Mouse (Mus musculus) T-helper 17 cell (primary cell): ENCODE measurements around the gene Sarnp.

Source experiments
- in situ Hi-C, 2 experiments: fragments of 300-600 bp; cut with MboI, MseI; formaldehyde crosslinking; loops; 1 replicate in 1 of 2; 2 replicates in 1 of 2; pipeline ENCODE4 v1.15.1; 2025; ENCODE audit warnings: high pct_unique_total_duplicates in 2 of 2

Gene Sarnp

DNA sequence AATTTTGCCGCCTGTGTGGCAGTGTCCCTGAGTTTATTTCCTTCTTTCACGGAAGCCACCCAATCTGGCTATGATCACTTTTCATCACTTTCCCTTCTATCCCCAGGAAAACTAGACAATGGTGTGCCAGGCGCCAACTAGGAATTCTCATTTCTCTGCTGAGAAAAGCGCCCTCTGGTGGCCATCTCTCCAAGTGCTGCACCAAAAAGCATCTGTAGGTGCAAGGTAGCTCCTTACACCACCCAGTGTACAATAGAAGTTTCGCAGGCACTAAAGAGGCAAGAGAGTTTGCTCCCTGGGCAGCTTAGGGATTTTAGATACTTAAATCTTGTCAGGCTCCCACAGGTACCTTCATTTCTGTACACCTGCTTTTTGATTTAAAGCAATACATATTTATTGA lies 96.1 kb downstream of the Sarnp start:
- in situ Hi-C loops: no loop called here

DNA sequence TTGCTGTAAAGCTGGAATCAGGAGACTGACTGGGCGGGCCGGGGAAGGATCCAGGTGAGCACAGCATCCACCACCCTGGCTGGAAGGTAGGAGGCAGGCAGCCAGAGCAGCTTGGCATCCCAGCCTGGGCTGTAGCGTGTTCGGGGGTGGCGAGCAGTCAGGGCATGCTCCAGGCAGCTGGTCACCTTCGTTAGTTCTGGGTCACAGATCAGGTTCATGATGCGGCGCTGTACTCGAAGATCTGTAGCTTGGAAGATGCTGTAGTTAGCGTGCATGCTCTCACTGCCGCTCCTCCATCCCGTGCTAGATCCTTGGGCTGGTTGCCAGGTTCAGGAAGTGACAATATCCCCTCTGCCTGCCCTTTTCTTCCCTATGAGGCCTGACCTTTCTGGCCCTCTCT lies 96.6 kb downstream of the Sarnp start:
- in situ Hi-C loops: no loop called here

DNA sequence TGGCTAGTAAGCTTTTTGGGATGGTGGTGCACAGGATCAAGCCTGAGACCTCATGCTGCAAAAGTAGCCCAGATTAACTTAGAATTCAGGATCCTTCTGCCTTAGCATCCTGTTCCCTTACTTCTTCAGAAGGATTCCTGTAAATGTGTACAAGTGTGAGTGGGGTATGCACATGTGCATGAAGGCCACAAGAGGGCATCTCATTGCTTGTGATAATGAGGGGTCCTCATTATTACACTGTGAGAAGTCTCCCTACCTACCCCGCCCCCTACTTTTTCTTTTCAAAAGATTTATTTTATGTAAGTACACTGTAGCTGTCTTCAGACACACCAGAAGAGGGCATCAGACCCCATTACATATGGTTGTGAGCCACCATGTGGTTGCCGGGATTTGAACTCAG lies 98.4 kb downstream of the Sarnp start:
- in situ Hi-C loops: no loop called here

DNA sequence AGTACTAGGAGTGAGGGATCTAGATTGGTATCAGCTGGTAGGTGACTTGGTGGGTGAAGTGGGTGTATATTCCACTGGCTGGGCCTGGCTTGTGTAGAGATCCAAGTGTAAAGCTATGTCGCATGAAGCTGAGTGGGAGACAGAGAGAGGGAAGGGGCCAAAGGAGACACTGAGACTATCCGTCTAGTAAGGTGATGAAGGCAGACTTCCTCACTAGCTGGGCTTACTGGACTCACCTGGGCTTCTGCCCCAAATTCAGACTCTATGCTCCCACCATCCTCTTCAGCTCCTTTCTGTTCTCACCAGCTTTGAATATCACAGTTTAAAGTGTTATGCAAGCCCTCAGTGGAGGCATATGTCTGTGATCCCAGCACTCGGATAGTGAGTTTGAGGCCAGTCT lies 99.5 kb downstream of the Sarnp start:
- in situ Hi-C loops: no loop called here

DNA sequence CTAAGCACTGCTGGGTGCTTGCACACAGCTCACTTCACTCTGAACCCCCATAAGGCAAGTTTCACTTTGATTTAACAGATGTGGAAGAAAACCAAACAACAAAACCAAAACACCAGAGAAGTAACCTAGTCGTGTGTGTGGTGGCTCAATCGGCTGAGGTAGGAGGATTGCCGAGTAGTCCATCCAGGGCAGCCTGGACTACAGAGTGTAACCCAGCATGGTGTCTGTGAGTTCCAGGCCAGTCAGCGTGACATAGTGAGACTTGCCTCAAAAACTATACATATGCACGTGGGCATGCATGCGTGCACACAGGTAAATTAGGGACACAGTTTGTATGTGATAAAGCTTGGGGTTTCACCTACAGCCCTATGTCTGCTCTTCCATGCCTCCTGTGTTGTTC lies 100.3 kb downstream of the Sarnp start:
- in situ Hi-C loops: no loop called here

DNA sequence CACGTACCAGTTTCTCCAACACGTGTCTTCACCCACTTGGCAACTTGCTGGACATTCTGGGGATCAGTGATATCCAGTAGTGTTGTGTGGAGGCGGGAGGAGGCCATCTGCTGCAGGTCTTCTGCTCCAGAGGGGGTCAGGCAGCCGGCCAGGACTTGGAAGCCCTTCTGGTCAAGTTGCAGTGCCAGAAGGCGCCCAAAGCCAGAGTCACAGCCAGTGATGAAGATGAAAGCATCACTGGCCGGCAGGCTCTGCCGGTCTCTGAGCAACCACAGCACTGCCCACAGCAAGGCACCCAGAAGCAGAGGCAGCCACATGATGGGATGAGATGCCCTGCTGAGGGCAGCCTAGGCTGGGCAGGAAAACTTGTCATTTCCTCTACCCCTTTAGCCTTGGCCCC lies 101.1 kb downstream of the Sarnp start:
- in situ Hi-C loops: no loop called here

DNA sequence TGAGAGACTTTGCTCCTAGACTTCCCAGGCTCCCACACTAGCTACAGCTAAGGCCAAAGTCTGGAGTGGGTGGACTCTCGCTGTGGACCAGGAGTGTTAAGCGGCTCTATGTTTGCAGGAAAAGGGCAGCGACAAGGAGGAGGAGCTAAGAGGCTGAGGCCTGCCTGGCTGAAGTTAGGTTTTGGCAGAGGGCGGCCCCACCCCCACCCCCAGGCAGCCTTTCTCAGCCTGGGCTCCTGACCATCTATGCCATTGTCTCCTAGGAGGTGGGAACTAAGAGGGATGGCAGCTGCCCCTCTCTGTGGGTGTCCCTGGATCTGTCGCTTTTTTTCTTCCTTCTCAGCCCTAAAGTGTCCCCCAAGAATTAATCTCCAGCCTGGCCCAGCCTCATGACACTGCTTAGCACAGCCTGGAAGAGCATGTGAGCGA lies 102.1 kb downstream of the Sarnp start:
- in situ Hi-C loops: no loop called here

DNA sequence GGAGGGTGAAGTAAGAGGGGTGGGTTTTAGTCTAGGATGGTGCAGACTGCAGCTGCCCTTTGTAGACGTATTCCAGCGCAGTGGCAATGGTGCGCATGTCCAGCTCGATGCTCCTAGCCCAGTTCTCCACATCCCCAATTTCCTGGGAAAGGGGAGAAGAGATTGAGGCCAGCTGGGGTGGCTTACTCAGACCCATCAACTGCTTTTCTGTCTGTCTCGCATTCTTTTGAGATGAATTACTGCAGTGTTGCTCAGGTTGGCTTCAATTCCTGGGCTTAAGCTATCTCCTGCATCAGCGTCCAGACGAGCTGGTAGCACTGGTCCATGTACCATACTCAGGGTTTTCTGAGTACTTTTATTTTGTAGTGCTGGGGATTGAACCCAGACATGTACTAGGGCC lies 102.8 kb downstream of the Sarnp start:
- in situ Hi-C loops: loop anchor here in 1 of 2 experiments (10.0 kb wide), 1 partner anchor 965 kb away; no protein-coding TSS in a partner anchor

DNA sequence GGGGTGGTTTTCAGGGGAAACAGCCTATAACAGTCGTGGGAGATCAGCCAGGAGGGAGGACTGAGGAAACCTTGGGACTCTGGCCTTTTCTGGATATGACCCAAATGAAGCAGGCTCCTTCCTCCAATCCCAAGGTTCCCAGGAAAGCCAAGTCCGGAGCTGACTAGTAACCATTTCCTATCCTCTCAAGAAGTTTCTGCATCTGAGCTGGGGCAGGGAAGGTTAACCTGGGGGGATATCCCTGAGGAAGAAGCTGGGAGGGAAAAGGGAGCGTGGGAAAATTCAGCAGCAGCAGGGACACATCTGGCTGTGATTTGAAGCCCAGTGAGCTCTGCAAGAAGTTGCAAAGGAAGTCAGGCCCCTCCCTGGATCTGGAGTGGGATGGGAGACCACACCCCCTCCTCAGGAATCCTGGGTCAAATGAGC lies 103.6 kb downstream of the Sarnp start:
- in situ Hi-C loops: loop anchor here in 1 of 2 experiments (10.0 kb wide), 1 partner anchor 966 kb away; no protein-coding TSS in a partner anchor

DNA sequence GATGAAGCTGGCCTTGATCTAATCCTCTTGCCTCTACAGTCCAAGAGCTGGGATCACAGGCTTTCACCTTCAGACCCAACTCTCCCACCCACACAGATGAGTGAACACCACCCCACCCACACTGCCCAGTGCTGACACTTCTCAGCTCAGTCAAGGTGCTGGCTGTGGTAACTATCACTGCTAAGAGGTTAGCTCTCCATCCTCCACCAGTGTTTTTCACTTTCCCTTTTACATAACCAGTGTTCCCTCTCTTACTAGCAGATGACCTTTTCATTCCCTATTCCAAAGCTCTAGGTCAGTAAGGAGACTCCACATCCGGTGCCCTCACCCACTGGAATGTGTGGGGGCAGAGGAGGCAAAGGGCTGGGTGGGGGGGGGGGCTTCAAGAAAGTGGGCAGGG lies 104.1 kb downstream of the Sarnp start:
- in situ Hi-C loops: loop anchor here in 1 of 2 experiments (10.0 kb wide), 1 partner anchor 966 kb away; no protein-coding TSS in a partner anchor

DNA sequence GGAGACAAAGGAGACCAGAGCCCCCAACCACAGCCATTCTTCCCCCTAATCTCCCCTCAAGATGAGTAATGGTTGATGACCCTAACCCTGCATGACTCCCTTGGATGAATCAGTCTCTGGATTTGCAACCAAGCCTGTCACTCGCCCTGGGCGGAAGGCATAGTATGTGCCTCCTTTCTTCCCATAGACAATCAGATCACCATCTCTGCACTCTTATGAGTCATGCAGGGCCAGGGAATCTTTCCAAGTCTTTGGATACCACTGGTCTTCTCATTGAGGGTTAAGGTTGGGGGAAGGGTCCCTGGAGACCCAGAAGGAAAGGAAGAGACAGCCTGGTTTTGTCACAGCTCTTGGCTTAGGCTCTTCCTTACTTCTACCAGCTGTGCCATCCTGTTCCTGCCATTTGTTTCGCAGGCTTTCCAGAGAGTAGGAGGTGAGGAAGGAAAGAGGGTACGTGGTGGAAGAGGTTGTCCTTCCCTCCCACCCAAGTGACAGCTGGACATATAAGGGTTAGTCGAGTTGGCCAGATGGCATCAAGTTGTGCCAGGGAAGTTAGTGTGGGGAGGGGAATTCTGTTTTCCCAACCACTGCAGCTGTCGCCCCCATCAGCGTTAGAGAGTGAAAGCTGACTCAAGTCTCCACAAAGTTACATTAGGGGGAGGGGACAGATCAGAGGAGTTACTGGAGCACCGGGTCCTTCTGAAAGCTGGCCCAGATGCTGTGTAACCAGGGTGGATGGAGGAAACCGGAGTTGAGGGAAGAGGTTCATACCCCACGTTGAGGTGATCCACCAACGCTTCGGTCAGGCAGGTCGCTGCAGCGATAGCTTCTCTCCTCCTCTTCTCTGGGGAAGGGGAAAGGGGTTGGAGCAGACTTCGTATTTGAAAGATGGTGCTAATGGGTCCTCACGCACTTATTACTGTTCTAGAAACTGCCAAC lies 105.0 kb downstream of the Sarnp start:
- in situ Hi-C loops: loop anchor here in 1 of 2 experiments (10.0 kb wide), 1 partner anchor 967 kb away; no protein-coding TSS in a partner anchor

DNA sequence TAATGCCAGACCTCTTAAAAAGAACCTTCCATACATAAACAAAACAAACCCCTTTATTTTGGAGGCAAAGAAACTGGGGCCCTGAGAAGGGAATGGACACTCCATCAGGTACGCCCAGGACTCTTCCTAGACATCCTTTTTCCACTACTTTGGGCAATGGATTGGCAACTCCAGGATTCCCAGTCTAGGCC lies 105.6 kb downstream of the Sarnp start, which contains the start of gene Rdh5:
Gene Rdh5 (minus strand): TSS at position 67 of the 191 bp plus-strand sequence.
- in situ Hi-C loops: loop anchor here in 1 of 2 experiments (10.0 kb wide), 1 partner anchor 968 kb away; no protein-coding TSS in a partner anchor

DNA sequence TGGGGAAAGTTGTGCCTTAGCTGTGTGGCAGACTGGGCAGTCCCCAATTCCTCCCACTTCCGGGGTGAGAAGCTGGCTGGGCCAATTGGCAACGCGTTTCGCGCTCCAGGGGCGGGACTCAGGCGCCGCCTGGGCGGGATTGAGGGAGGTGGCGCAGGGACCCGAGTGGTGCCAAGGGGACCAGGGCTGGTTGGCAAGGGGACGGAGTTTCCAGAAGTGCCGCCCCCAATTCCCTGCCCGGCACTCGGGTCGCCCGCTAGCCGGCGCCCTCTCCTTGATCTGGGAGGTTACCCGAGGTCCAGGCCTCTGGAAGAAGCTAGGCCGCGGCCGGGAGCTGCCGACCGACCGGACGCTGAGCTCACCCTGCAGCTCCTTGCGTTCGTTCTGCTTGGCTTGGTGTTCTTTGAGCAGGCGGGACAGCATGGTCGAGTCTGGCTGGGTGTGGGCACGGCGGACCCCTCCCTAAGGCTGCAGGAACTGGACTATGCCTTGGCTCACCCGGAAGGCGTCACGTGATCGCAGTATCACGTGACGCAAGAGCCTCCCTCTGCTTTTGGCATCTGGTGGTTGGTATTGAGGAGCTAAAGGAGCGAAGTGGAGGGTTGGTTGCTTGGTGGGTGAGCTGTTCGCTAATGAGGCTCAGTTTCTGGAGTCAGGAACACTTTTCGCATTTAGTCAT lies 106.0 kb downstream of the Sarnp start:
- in situ Hi-C loops: loop anchor here in 1 of 2 experiments (10.0 kb wide), 1 partner anchor 968 kb away; no protein-coding TSS in a partner anchor

DNA sequence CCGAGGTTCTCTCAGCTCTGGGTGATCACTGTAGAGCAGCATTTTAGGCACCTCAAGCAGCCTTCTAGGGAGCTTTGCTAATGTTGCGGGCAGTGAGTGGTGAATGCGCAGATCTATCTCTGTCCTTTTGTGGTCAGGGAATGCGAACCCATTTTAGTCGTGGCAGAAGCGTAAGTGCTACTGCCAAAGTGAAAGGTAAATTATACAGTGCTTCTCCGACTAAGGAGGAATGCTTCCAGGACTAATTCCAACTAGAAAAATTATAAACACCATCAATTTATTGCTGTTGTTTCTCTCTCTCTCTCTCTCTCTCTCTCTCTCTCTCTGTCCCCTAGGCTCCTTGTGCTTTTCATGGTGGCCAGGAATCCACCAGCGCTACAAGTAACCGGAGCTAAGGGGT lies 106.8 kb downstream of the Sarnp start, which contains the start of gene Bloc1s1:
Gene Bloc1s1 (minus strand): TSS at position 101 of the 400 bp plus-strand sequence.
- in situ Hi-C loops: loop anchor here in 1 of 2 experiments (10.0 kb wide), 1 partner anchor 969 kb away; no protein-coding TSS in a partner anchor
